Mouse (Mus musculus) adrenal gland, adult 2 months (tissue): ENCODE results near the gene Smyd3. TPM values are rescaled to one million over a fixed set of nuclear protein-coding genes. Genes with fewer than 3 reads are reported as not detected.

Source experiments
- DNase-seq: peaks from one replicate; pipeline ENCODE4 v3.0.0; 2021
- polyA plus RNA-seq: library from polyadenylated mRNA; depleted of rRNA; stranded (reverse); fragments of >200 nt; gene quantifications from 2 replicates; pipeline ENCODE4 v1.2.3, GENCODE M21; 2012
- total RNA-seq, 2 experiments: library from RNA; stranded (reverse); gene quantifications; 2 replicates each; pipeline ENCODE4 v1.2.3; 2021

The Smyd3 gene
- total and polyA plus RNA-seq, 3 experiments, result 0.80 to 7.1 (median 5.0) TPM

DNA sequence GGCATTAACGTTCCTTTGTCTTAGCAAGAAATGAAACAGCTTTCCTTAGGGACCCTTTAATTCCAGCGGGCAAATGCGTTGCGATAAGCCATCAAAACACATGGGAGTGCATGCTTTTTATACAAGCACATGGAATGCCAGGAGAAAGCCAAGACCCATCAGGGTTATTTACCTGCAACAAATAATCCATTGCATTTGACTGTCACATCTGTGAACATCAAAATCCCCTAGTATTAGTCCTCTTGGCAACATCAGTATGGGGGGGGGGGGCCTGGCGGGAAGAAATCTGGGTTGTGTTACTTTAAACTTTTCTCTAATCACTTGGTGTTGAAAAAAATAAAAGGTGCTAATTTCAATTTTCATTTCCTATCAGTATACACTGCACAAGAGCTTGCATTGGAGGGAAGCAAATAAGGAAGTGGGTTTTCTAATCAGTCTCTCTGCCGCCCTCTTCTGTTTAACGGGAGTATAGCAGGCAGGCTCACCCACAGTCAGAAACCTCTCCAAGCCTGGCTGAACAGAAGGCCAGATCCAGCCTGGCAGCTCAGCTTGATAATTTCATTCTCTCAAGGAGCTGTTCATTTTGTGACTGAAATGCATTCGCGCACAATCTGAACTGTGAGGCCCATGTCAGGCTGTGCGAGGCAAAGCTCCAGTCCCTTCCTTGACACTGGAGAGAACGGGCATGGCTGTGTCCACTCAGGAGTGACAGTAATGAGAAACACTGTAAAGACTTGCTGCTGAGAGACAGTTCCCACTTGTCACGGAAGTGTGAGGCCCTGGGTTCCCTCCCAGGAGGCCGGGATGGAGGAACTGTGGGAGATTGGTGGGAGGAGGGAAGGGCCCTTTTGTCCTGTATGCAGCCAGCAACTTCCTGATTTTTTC is 285.8 kb downstream of the Smyd3 start:
- DNase-seq, result peak; percentile 72

DNA sequence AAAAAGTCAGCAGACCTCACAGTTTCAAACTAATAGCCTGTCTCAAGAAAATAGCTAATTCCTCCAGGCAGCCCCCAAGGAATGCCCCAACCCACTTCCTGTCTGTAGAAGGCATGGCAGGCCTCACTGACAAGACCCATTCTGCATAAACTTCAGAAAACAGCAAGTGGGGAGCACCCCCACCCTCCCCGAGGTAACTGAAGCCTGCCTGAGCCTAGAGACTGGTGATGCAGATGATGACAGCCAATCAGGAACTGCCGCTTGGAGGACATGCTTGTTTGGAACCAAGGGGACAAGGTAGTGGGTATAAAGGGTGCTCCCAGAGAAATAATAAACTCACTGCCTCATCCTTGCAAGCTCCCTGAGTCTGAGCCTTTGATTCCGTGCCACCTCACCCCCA is 288.3 kb downstream of the Smyd3 start:
- no peak for DNase-seq

DNA sequence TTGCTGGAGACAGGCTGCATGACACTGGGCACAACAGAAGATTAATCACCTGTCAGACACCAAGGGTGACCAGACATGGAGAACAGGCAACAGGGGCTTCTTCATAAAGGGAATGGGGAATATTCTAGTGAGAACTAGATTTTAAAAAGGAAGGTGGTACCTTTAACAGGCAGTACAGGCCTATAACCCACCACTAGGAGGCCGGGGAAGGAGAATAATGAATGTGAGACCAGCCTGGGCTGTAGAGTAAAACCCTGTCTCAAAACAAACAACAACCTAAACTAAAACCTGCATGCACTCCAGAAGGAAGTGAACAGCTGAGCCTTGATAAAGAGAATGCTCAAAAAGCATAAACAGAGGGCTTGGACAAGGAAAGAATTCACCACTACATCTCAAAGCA is 297.6 kb downstream of the Smyd3 start:
- DNase-seq, result no peak

DNA sequence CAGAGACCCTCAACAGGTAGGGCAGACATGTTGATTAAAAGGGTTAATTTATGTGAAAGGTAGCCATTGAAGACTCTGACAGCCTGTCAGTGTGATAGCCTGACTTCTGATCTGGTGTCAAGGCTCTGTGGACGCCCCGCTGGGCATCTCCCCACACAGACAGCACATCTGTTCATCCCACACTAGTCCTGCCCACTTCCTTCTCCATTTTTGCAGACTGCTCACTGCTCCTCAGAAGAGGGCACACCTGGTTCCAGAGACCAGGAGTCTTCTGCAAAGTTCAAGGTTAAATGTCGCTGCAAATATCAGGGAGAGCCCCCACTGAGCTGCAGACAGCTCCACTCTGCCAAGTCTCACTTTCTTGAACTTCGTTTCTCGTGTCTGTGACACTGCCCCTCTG is 299.8 kb downstream of the Smyd3 start:
- DNase-seq, result no peak

DNA sequence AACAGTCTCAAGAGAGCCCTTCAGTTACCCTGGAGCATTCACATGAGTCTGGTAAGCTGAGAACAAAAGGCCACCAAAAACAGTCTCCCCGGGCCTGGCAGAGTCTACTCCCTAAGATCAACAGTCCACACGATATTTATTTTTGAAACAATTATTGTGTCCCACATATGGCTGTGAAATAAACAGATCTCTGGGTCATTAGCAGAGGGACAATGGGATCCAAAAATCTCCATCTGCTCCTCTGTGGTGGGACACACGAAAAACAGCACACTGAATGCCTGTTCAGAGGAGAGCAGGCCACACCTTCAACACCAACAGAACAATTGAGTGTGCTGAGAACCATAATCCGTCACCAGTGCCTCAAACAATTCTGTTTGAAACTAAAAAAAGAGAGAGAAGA is 300.8 kb downstream of the Smyd3 start:
- DNase-seq, result no peak

DNA sequence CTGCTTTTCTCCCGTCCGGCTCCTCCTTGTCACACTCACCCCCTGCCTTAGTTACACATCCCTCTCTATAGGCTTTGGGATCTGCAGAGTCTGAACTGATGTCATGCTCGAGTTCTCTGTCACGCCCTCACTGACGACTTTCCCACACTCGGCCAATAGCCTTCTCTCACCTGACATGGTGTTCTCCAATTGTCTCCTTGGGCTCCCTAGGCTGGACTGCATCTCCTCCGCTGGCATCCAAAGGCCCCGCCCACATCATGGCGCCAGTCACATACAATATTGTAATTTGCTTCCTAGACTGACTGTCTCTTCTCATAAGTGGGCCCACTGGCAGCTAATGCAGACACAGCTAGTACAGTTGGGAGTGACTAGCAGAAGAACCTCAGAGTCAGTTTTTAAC is 304.5 kb downstream of the Smyd3 start:
- DNase-seq, result no peak

DNA sequence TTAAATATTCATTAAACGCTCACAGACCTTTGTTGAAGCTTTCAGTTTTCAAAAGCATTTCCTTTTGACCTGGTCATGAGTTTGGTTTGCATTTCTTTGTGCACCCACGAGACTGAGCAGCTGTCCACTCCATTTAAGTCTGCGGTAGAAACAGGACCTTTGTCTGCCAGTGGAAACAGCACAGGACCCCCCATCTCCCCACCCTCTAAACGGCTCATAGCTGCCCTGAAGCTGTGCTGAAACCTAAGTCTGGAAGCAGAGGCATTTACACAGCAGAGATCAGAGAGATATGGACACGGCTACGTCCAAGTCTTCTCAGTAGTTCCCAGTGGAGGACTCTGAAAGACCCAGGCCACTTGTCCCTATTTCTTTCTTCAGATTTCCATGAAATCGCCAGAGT is 305.5 kb downstream of the Smyd3 start:
- no peak for DNase-seq

DNA sequence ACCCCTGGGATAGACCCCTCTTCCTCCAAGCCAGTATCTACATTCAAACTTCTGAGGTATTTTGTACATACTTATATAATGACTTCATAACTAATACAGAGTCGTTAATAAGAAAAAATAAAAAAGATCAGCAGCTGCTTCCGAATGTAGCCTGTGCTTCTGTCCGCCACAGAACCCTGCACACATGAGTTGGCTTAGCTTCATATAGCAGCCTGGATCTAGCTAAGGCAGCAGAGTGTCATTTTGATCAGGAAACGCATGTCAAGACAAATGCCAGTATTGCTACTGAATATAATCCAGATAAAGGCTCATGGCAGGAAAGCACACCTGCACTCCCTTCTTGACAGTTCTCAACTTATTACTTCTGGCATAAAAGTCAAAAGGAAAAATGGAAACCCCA is 306.5 kb downstream of the Smyd3 start:
- DNase-seq, result no peak

DNA sequence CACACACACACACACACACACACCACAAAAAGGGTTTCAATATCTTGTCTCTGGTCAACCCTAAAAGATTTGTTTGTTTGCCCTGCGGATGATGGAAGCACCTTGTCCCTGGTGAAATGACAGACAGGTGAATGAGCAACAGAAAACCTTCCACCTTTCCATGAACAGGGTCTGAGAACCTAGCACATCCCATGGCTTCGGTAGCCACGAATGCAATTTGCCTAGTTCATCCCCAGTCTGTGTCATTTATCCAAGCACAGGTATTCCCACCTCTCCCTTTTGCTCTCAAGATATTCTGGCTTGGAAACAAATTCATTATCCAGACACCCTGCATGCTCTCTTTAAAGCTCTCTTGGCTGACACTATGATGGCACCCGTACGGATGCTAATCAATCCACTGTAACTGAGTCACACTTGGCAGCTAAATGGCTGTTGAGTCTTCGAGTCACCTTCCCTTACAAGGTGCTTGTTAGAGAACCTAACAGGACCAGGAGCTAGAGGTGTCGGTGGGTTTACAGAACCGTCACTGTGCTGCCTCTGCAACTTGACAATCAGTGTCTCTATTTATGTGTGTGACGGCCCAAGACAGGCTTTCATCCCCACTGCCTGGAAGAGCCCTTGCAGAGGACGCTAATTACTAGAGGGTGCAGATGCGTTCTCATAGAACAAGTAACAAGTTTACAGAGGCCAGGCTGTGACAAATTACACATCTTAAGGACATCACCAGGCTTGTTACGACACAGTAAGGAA is 309.8 kb downstream of the Smyd3 start:
- DNase-seq, result no peak

DNA sequence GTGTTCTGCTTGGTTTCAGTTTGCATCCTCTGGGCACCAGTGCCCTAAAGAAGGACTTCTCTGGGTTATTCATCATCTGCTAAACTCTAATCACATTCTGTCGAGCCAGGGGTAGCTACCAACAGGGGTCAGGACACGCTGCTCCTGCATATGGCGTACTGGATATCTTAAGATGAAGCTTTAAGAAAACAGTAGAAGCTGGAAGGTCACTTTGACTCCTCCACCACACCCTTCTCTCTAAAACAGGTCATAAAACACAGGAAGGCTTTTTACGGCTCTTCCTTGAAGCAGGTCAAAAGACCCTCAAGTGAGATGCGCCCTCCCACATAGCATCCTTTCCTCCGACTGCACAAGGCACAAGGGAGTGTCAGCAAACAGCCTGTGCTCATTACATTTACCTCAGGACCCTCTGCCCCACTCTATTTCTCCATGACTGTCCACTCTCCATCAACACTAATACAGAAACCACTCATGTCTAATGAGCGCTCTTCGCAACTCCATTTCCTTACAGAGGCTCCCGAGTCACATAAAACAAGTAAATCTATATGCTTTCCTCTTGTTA is 310.6 kb downstream of the Smyd3 start:
- no peak for DNase-seq

DNA sequence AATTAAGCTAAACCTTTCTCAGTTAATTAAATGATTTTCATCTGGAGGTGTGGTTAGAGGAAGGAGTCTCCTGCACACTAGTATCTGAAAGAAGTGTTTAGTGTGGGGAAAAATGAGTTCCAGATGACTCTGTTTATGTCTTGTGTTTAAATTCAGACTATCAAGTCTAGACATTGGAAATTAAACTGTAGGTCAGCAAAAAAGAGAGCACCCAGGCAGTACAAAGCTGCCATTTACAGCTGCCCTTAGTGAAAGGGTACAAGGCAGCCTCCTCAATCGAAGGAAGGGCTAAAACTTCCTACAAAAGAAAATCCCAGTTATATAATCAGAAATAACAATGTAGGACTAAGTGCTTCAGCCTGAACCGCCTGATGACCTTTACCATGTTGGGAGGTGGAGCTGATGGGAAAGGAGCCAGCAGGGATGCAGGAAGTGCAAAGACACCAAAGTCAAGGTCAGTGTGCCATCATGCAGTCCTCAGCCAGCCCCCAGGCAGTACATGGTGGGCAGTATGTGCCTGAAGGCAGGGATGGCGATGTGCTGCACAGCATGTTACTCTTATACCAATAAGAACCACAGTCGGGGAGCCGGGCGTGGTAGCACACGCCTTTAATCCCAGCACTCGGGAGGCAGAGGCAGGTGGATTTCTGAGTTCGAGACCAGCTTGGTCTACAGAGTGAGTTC is 319.2 kb downstream of the Smyd3 start:
- DNase-seq, result no peak

DNA sequence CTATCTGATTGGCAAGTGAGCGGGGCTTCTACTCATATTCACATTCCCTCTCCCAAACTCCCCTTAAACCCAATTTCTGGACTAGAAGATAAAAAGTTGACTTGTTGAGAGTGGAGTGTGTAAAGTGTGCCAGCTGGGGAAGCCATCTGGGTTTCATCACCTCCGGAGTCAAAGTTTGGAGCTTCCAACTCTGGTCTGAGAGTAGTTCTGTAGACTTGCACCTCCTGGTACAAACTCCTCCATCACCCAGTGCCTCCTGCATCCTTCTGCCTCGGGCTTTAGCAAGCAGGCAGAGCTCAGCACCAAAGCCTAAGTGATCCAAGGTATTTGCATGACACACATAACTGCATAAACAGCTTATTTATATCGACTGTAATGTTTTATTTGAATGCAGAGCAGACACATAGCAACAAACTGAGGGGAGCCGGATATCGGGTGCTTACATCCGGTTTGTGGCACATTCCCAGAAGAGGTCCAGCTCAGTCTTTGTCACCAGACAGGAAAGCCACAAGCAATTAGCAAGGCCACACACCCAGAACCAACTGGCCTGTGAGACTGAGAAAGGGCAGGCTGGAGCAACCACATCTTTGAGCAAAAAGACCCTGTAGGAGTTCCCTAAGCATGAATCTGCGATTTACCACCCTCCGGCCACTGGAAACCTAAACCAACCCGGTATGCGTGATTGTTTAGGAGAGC is 319.9 kb downstream of the Smyd3 start:
- no peak for DNase-seq

DNA sequence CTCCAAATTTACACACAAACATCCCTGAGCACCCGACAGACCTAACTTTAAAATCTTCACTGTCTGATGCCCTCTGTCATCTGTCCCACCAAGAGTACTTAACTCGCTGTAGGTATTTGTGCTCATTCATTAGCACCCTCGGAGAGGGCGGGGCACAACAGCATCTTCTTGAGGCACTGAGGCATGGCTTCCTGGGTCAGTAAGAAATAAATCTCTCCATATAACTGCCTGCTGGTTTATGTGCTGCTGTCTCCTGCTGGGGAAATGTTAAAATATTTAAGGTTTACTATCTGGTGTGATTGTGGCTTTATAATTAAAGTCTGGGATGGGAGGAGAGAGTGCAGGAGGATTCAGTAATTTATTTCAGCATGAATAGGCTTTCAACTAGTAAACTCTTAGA is 320.7 kb downstream of the Smyd3 start:
- DNase-seq, result no peak

DNA sequence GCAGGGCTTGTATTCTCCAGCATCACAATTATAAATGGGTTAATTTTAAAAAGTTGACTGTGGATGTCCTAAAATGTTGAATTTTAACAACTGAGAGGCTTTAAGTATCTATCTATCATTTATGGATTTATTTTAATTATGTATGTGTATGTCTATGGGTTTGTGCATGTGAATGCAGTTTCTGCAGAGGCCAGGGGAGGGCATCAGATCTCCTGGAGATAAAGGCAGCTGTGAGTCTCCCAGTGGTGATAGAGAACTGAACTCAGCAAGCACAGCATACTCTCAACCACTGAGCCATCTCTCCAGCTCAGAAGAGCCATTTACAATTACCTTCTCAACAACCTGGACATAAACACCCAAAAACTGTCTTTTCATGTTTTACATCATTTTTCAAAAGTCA is 321.4 kb downstream of the Smyd3 start:
- no peak for DNase-seq

DNA sequence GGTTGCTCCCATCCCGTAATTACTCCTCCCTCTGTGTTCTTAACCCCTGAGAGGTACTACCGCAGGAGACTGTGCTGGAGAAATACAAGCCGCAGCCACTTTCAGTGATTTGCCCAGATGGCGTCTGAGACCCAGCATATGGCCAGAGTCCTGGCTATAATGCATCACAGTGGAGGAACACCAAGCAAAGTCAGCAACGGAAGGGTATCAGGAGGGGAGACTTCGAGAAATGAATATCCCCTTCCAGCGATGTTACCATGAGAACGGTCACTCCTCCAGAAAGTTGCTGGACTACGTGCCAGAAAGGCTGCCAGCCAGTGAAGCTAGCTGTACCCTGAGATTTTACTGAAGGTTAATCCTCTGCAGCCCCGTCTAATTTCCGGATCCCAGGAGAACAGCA is 325.1 kb downstream of the Smyd3 start:
- DNase-seq, result no peak

DNA sequence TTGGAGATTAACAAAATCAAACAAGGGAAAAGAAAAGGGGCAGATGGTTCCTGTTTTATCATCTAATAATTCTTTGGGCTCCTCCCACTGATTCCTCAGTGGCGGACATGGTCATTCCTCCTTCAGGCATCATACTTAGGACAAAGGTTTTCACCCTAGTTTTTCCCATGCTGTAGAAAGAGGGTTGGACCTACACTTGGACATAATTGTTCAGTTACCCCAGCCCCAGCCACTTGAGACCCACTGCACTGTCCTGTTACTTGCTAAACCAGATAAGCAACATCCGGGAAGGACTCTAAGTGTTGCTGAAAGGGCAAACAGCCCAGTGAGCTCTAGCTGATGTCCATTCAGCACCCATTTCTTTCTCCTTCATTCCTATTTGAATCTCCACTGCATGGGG is 327.0 kb downstream of the Smyd3 start:
- DNase-seq, result no peak

DNA sequence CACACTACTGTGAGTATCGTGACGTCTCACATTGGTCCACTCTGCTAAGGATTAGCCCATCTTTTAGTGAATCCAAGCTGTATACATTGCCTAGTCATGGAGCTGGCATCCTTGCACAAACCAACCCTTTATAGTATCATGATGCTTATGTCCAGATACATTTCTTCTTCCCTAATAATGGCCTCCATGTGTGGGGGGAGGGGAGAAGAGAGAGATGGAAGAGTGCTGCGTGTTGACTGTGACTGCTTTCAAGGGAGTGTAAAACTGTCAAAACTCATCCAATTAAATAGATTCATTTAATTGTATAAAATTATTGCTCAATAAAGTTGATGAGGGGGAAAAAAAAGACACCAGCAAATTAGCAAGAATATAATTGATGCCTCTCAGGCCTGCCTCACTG is 330.7 kb downstream of the Smyd3 start:
- DNase-seq, result no peak

DNA sequence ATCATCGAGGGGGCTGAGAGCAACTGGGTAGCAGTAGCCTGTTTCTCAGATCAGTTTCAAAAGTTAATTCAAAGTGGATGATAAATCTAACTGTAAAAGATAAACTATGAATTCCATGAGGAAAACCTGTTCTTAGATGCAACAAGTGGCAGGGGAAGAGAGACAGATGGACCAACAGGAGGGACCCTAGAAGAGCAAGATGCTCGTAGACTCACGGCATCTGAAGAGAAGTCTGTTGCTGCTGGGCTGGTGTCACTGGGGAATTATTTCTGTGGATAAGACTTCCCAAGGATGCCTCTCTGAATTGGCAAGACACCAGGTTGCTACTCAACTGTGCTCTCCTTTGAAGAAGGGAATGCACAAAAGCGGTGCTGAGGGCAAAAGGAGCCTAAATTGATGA is 333.2 kb downstream of the Smyd3 start:
- no peak for DNase-seq

DNA sequence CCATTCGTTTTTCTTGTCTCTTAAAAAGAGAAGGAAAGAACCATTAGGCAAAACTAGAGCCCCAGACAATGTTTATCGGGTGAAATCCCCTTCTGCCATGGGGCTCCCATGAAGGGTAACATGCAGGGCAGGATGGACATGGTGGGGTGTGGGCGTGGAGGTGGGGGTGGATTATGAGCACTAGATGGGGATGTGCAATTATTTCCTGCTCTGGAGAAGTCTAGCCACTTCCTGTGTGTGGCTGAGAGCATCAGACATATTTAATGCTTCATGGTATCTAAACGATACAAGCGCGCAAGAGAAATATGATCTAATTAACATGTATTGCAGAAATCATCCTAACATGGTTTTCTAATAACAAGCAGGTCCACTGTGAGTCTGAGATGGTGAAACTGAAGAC is 334.3 kb downstream of the Smyd3 start:
- no peak for DNase-seq

DNA sequence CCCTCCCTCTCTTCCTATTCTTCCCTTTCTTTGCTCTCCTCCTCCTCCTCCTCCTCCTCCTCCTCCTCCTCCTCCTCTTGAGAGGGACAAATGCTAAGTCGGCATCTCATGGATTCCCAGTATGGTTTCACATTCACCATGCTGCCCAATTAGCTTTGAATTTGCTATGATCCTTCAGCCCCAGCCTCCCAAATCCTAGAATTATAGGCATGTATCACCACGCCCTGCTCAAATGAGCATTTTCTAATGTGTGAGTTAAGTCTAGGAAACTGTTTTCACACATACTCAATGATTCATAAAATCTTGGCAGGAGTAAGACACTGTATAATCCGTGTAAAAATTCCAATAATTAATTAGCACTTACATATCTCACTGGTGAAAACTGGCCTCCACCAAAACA is 337.3 kb downstream of the Smyd3 start:
- no peak for DNase-seq

DNA sequence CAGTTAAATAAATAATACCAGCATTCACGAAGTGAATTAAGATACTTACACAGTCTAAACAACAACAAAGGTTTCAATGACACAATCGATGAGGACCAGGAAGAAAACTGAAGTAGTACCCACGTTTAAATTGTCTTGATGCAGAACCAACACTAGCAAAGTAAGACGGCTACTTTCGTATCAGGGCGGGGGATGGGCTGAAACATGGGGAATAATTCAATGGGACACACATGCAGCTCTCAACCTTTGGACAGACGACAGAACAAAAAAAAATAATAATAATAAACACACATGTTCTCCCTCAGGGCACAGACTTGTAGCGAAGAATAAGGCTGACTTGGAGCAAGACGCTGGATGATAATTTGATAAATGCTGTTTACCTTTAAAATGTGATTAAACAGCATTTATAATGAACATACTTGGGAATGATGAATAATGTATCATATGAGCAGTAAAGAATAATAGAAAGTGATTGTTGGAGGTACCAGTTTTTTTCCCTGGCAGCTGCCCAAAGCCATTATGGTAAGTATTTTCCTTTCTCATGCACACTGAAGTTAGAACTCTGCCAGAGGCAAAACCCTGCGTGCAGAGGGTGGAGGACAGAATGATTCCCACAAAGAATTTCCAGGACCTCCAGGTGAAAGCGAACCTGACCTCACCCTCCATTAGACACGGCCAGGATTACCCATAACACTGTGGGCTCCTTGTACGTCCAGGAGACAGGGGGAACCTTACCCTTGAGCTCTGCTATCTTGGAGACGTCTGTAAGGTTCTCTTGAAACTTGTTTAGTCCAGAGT is 340.8 kb downstream of the Smyd3 start:
- no peak for DNase-seq
